31 mouse cellular contexts compared by ENCODE assay signal in the genomic region with DNA sequence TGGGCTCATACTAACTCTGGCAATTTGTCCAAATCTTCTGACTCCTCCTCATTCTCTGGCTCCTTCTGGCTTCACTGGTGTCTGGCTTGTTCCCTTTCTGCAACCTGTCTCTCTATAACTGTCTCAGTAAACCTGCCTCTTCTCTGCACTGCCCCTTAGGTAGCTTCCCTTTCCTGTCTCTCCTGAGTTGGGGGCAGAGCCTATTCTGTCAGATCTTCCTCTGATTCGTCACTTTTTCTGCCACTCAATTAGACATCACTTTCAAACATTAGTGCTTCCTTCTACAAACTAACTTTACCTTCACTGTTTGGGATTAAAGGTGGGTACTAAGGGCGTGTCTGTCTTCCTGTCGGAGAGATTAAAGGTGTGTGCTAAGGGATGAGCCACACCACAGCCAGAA. TPM values are rescaled to one million over a fixed set of nuclear protein-coding genes. Genes with fewer than 3 reads are reported as not detected.
DNase-seq lines count a peak whose midpoint lies in the region; ATAC-seq and TF ChIP-seq lines count a peak whose summit lies in the region.
"Had no signal": no experiment of that assay in that cellular context is flagged by ENCODE, and none has a peak within 500 bp of the region (broad histone marks: within the 10 kb centered on the region; RNA-seq: fewer than 3 reads in every experiment).

No protein-coding gene starts in this region.

- WGBS in liver, embryonic 15.5 days (ENCODE audit: insufficient replicate concordance): 77% methylated on average over 3 of the region's 3 CpGs

- TF ChIP-seq CTCF in CH12.LX (conservative IDR thresholded peaks at IDR 0.05 in 1 of 2, IDR thresholded peaks at IDR 0.05 in 1 of 2; ENCODE audit: low read depth in 2 of 2, low read length in 2 of 2): no peak

- no peak overlapping the region for H3K4me2 ChIP-seq in CH12.LX (ENCODE audit: insufficient read depth, low read depth, poor library complexity, severe bottlenecking)
- no peak overlapping the region for H3K4me2 ChIP-seq in liver, embryonic 15.5 days
- H3K4me2 ChIP-seq: forebrain, embryonic 13.5 days; heart, embryonic 13.5 days; hindbrain, embryonic 14.5 days had no signal

- H3K9ac ChIP-seq in CH12.LX (ENCODE audit: insufficient read depth, low read depth): no peak overlapping the region
- H3K9ac ChIP-seq in liver, embryonic 15.5 days: no peak overlapping the region
- H3K9ac ChIP-seq: forebrain, embryonic 13.5 days; heart, embryonic 13.5 days; hindbrain, embryonic 14.5 days had no signal

- TF ChIP-seq EP300 in CH12.LX (IDR thresholded peaks at IDR 0.05; ENCODE audit: low read length): no peak

- no peak overlapping the region for H3K27ac ChIP-seq in CH12.LX (ENCODE audit: insufficient read depth, low read depth)
- peak overlapping the region; percentile 45; the same call in 1 of the 2 replicates for H3K27ac ChIP-seq in liver, embryonic 15.5 days (replicated peaks)
- H3K27ac ChIP-seq: forebrain, embryonic 10.5 days; forebrain, embryonic 13.5 days; gastrocnemius, adult 2 months; heart, adult 2 months; heart, embryonic 10.5 days; heart, embryonic 13.5 days; hindbrain, embryonic 14.5 days; hindbrain, postnatal 0 days had no signal

- no peak overlapping the region for H3K4me3 ChIP-seq in CH12.LX (replicated peaks in 1 of 3; ENCODE audit: low read depth in 2 of 3, low read length in 2 of 3, poor library complexity in 1 of 3)
- H3K4me3 ChIP-seq in liver, embryonic 15.5 days (replicated peaks): no peak overlapping the region
- H3K4me3 ChIP-seq: forebrain, embryonic 10.5 days; forebrain, embryonic 13.5 days; gastrocnemius, adult 2 months; heart, adult 2 months; heart, embryonic 10.5 days; heart, embryonic 13.5 days had no signal

- peaks cover 8 to 27% of the 10 kb centered on the region in 2 experiments for H3K4me1 ChIP-seq in CH12.LX (ENCODE audit: control insufficient read depth in 1 of 2, insufficient read depth in 2 of 2)
- peaks cover 90% of the 10 kb centered on the region for H3K4me1 ChIP-seq in liver, embryonic 15.5 days (replicated peaks)

- TF ChIP-seq POLR2A in CH12.LX (IDR thresholded peaks at IDR 0.05; ENCODE audit: low read depth, low read length): no peak

- dilution Hi-C loops in CH12.LX (cut with MboI; ENCODE audit: extremely low pct_ligation_motif_present, extremely low pct_unique_long_range_greater_than_20kb, low sequenced_read_pairs): no loop called here

- intact Hi-C loops in gastrocnemius, postnatal 14 days (cut with DNase I; ENCODE audit: low total_unique reads): no loop called here

- H3K36me3 ChIP-seq in CH12.LX (replicated peaks in 1 of 2; ENCODE audit: control insufficient read depth in 1 of 2, insufficient read depth in 1 of 2, low read length in 1 of 2): peaks cover 28 to 39% of the 10 kb centered on the region in 2 experiments
- H3K36me3 ChIP-seq in liver, embryonic 15.5 days (replicated peaks): peaks cover 44% of the 10 kb centered on the region
- H3K36me3 ChIP-seq: forebrain, embryonic 10.5 days had no signal

- no peak for TF ChIP-seq RAD21 in CH12.LX (IDR thresholded peaks at IDR 0.05; ENCODE audit: low read depth, low read length)

- peaks cover 12% of the 10 kb centered on the region for H3K9me3 ChIP-seq in CH12.LX (replicated peaks; ENCODE audit: low read length)
- H3K9me3 ChIP-seq in liver, embryonic 15.5 days (replicated peaks): peaks cover 12% of the 10 kb centered on the region
- H3K9me3 ChIP-seq: forebrain, embryonic 10.5 days; forebrain, embryonic 13.5 days; heart, embryonic 10.5 days; heart, embryonic 13.5 days had no signal

- no peak for ATAC-seq in liver, embryonic 15.5 days (ENCODE audit: insufficient read depth)
- ATAC-seq: forebrain, embryonic 13.5 days; forebrain, embryonic 16.5 days; hindbrain, postnatal 0 days had no signal

- peak; percentile 45 for DNase-seq in A20 (ENCODE audit: low read depth, low spot score)
- peak; percentile 21 for DNase-seq in CH12.LX (ENCODE audit: extremely low read depth)
- peak; percentile 50 for DNase-seq in ZHBTc4 (ENCODE audit: low read depth, low spot score)
- no peak for DNase-seq in heart, adult 18-20 months
- DNase-seq in gastrocnemius, postnatal 14 days: no peak
- DNase-seq in gastrocnemius, adult 18-20 months (ENCODE audit: low spot score): no peak
- DNase-seq: adrenal gland, postnatal 10 days; adrenal gland, postnatal 36 days; cerebellum, adult 18-20 months; cerebellum, adult 9-10 months; cerebellum, postnatal 14 days; gastrocnemius, adult 2 months; gastrocnemius, postnatal 25 days; heart, adult 2 months; heart, postnatal 14 days; heart, postnatal 4 days had no signal

- peaks cover 2% of the 10 kb centered on the region for H3K27me3 ChIP-seq in CH12.LX (replicated peaks)
- H3K27me3 ChIP-seq in liver, embryonic 15.5 days: peaks cover 21% of the 10 kb centered on the region

- no peaks in the 10 kb centered on the region for H3K79me2 ChIP-seq in CH12.LX (replicated peaks; ENCODE audit: control insufficient read depth, extremely low read depth, insufficient read depth, poor library complexity, severe bottlenecking)

- in situ Hi-C loops in CH12.LX (cut with MboI; ENCODE audit: low pct_ligation_motif_present, low pct_unique_long_range_greater_than_20kb, low sequenced_read_pairs): no loop called here

TF ChIP-seq in CH12.LX, 34 proteins besides CTCF, POLR2A, EP300 and RAD21:
- TF ChIP-seq HCFC1 (IDR thresholded peaks at IDR 0.05; ENCODE audit: low read depth, low read length): no peak
- no peak for TF ChIP-seq ZMIZ1 (IDR thresholded peaks at IDR 0.05; ENCODE audit: low read depth, low read length)

RNA-seq across cellular contexts. Expression of gene Trhr2, which starts 19.8 kb away (rescaled TPM):
- total RNA-seq in CH12.LX (2012; rRNA removed): 0.25 and 0.46 TPM in 2 replicates
- not detected in 2 replicates for total RNA-seq in CH12.LX (2014; rRNA removed)
- polyA plus RNA-seq in CH12.LX (2012; ENCODE audit: insufficient read length, low read depth): 0.42 and 0.51 TPM in 2 replicates
- polyA plus RNA-seq in liver, embryonic 15.5 days (2015; fragmentation: Nextera tagmentation; extraction: Ambion mirVana): not detected in 2 replicates
- not detected for total RNA-seq in heart, adult 18-20 months (2021)
- total RNA-seq in gastrocnemius, postnatal 14 days (2021): not detected
- total RNA-seq in gastrocnemius, adult 18-20 months (2021): not detected
- total RNA-seq: adrenal gland, adult 18-20 months; adrenal gland, postnatal 10 days; adrenal gland, postnatal 36 days; G1E; gastrocnemius, adult 2 months; gastrocnemius, postnatal 25 days; heart, adult 2 months; heart, postnatal 14 days; heart, postnatal 4 days had no signal
- polyA plus RNA-seq: embryonic facial prominence, embryonic 11.5 days; embryonic facial prominence, embryonic 14.5 days; forebrain, embryonic 10.5 days; forebrain, embryonic 13.5 days; forebrain, embryonic 16.5 days; G1E; gonadal fat pad, adult 2 months; heart, adult 2 months; heart, embryonic 10.5 days; heart, embryonic 13.5 days; heart, embryonic 16.5 days; hindbrain, embryonic 14.5 days; intestine, embryonic 14.5 days had no signal

RNA-seq across cellular contexts. Expression of gene Zc3h18, which starts 35.6 kb away (rescaled TPM):
- total RNA-seq in CH12.LX (2012; rRNA removed): 58.5 and 66.0 TPM in 2 replicates
- 34.6 and 36.3 TPM in 2 replicates for total RNA-seq in CH12.LX (2014; rRNA removed)
- polyA plus RNA-seq in CH12.LX (2012; ENCODE audit: insufficient read length, low read depth): 81.6 and 83.0 TPM in 2 replicates
- 23.1 and 25.6 TPM in 2 replicates for polyA plus RNA-seq in liver, embryonic 15.5 days (2015; fragmentation: Nextera tagmentation; extraction: Ambion mirVana)
- total RNA-seq in heart, adult 18-20 months (2021): 10 to 100 TPM; 20.9 to 24.5 TPM
- total RNA-seq in gastrocnemius, postnatal 14 days (2021): 10 to 100 TPM; 21.6 to 23.5 TPM
- total RNA-seq in gastrocnemius, adult 18-20 months (2021): 10 to 100 TPM; 26.5 to 27.9 TPM

RNA-seq across cellular contexts. Expression of gene Zfpm1, which starts 58.8 kb away (rescaled TPM):
- total RNA-seq in CH12.LX (2012; rRNA removed) (30.1 and 31.0 TPM in 2 replicates), CH12.LX (2014; rRNA removed) (11.0 and 11.3 TPM in 2 replicates)
- polyA plus RNA-seq in CH12.LX (2012; ENCODE audit: insufficient read length, low read depth): 63.5 and 68.4 TPM in 2 replicates
- polyA plus RNA-seq in liver, embryonic 15.5 days (2015; fragmentation: Nextera tagmentation; extraction: Ambion mirVana): 12.0 and 14.9 TPM in 2 replicates
- 10 to 100 TPM; 18.4 to 23.0 TPM for total RNA-seq in heart, adult 18-20 months (2021)
- 1 to 10 TPM; 8.4 to 8.6 TPM for total RNA-seq in gastrocnemius, postnatal 14 days (2021)
- total RNA-seq in gastrocnemius, adult 18-20 months (2021): 1 to 10 TPM; 6.6 to 7.5 TPM

Comparison
In these comparisons a context has a peak if more than half of its experiments do, and no peak if none do; other contexts are left out.
1. DNase-seq: peak in A20 (single experiment), CH12.LX (single experiment) and ZHBTc4 (single experiment); none in heart, adult 18-20 months (0 of 2), gastrocnemius, postnatal 14 days (single experiment) and gastrocnemius, adult 18-20 months (single experiment).